Mouse (Mus musculus) c-Kit-positive CD71-negative TER-119-negative erythroid progenitor cells, embryonic 14.5 days (primary cell): ENCODE measurements around the gene Irf8.
"Not testable (repeated sequence)": the region's sequence is repeated elsewhere in the genome, so short reads cannot be mapped to it uniquely, and the experiment has no call there.

Experiments used
- DNase-seq: peaks from one replicate; pipeline ENCODE4 v3.0.0-alpha.2; 2013; ENCODE audit warnings: low read depth

Irf8 gene

DNA sequence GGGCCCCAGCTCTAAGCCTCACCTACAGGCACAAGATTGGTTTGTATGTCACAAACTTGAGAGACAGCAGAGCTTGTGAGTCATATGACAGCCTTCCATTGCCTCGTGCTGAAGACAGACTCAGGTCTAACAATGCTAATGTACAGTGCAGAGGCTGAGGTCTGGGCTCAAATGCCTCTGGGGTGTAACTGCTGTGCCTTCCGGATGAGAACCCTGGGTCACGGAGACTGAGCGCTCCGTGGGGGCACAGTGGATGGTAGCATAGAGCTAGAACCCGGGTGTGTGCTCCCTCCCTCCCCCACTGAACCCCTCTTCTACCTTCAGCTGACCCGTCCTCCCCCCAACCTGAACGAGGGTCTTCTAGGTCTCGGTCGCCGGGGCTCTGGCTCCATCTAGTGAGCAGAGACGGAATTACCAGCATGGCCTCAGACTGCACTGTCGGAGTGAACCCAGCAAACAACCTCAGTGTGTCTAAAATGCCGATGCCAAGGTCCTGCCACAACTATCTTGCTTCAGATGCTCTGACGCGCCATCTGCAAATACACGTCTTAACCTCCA is 64.2 kb downstream of the Irf8 start:
- peak; percentile 25 for DNase-seq

DNA sequence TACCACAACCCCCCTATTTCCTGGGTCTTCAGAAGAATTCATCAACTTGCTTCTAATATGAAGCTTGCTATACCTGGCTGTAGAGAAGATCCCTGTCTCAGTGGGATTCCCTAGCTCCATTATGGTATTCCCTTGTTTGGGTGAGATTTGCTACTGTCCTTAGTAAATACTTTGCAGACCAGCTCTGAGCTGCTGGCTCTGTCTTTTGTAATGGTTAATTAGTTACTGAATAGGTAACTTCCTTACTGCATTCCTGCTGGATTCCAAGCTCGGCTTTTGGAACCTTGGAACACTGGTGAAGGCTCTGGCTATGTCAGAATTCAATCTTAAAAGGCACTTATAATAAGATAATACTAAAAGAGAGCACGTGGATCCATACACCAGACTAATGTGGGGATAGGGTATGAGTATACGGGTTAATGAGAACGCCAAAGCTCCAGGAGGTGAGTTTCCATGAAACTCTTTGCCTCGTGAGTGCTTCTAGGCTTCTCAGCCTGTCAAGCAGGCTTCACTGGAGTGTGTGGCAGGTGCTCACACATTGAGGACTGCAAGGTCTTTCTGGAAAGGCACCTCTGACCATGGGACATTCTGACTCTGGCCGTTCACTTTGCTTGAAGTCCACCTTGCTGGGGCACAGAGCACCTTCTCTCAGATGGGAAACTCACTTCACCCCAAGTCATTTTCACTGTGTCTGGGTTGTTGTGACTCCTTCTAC is 67.7 kb downstream of the Irf8 start:
- not testable (repeated sequence) for DNase-seq

DNA sequence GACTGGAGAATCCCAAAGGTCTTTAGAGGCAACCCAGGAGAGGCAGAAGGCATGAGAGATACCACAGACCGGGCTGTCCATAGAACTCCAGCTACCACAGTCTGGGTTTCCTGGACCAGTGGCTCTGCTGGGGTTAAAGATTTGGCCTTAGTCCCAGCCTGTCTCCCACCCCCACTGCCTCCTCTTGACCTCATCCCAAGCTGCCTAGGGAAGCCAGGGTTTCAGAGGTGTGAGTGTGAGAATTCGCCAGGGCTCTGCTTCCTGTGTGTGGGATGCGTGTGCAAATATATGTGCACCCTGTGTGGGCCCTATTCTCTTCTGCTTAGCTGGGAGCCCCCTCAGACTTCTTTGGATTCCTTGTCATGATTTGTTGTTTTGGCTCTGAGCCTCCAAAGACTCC is 68.6 kb downstream of the Irf8 start:
- DNase-seq, result no peak
